ENCODE assay signal across 8 mouse cellular contexts in the genomic region with DNA sequence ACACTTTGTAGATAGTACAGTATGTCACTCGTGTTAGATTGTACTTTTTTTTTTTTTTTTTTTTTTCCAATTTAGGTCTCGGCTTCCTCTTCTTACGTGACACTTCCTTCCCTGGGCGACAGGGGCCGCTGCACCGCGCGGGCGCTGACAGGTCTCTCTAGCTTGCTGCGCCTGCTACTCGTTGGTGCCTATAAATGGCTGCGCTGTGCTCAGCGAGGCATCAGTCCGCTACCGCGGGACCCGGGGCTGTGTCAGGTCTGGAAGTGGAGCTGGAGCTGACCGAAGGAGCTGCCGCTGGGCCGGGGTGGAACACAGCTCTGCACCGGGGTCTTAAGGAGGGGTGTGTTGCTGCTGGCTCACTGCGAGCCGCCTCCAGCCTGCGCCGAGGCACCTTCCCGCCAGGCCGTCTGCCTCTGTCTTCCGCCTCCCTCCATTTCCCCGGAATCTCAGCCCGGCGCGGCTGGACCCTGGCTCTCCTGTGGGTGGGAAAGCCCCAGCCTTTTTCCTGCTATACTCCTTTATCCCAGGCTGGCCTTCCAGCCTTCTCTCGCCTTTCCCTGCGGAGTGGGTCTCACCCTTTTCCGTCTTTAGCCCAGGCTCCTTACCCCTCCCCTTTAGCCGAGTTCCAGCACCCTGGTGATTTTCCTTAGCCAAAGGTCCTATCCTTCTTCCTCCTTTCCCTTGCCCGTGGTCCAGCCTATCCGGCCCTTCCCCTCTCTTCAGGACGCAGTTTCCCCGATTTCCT. TPM values are rescaled to one million over a fixed set of nuclear protein-coding genes. Genes with fewer than 3 reads are reported as not detected.
A peak's percentile ranks its signal among the peaks of the same experiment; 100 is the strongest.
DNase-seq lines count a peak whose midpoint lies in the region; ATAC-seq and TF ChIP-seq lines count a peak whose summit lies in the region.

A gene (plus strand): TSS at position 154 of the 745 bp plus-strand sequence.

- H3K9me3 ChIP-seq in forebrain, embryonic 15.5 days: no peaks in the 10 kb centered on the region

- H3K4me1 ChIP-seq in forebrain, embryonic 15.5 days: peaks cover 41% of the 10 kb centered on the region
- H3K4me1 ChIP-seq in lung, adult 2 months (ENCODE audit: control insufficient read depth, insufficient read depth, low read length): peaks cover 29% of the 10 kb centered on the region

- peak within 1 kb of the TSS; percentile 77 for H3K27ac ChIP-seq in forebrain, embryonic 15.5 days (replicated peaks)

- peak within 1 kb of the TSS; percentile 76 for H3K4me3 ChIP-seq in forebrain, embryonic 15.5 days
- H3K4me3 ChIP-seq in lung, adult 2 months (replicated peaks; ENCODE audit: extremely low read depth, low read depth, low read length): peak within 1 kb of the TSS; percentile 92

- peak; percentile 75 for TF ChIP-seq CTCF in lung, adult 2 months (IDR thresholded peaks at IDR 0.05; ENCODE audit: insufficient read depth, low read length)

- peak within 1 kb of the TSS; percentile 79 for H3K9ac ChIP-seq in forebrain, embryonic 15.5 days (replicated peaks)

- intact Hi-C loops in heart, postnatal 25 days (cut with DNase I): loop anchor here (2.0 kb wide), 1 partner anchor 51 kb away; no protein-coding TSS in a partner anchor

- no peaks in the 10 kb centered on the region for H3K36me3 ChIP-seq in forebrain, embryonic 15.5 days

- WGBS in forebrain, embryonic 15.5 days: under 1% methylated on average over 39 of the region's 40 CpGs
- WGBS in lung, adult 2 months: under 1% methylated on average over 40 of the region's 40 CpGs

- peak within 1 kb of the TSS; percentile 74 for H3K4me2 ChIP-seq in forebrain, embryonic 15.5 days (replicated peaks)

- ATAC-seq in forebrain, embryonic 15.5 days (replicated peaks): peak; percentile 96
- ATAC-seq in neutrophil, adult 5-6 weeks (ENCODE audit: extremely low read depth, insufficient number of reproducible peaks, low FRiP score, poor library complexity, severe bottlenecking): peak; percentile 94

- peak; percentile 94 for DNase-seq in ES-CJ7 (ENCODE audit: low read depth, low spot score)
- DNase-seq in cerebellum, adult 11 months: peak; percentile 95
- peak; percentile 85 for DNase-seq in heart, postnatal 25 days (ENCODE audit: low spot score)
- peak; percentile 88 to 96 for DNase-seq in layer of hippocampus, adult 18-20 months (ENCODE audit: low spot score in 2 of 2)
- DNase-seq in lung, adult 2 months: peak; percentile 95
- DNase-seq in thymus, adult 18-20 months: peak; percentile 86

- peak; percentile 100 for TF ChIP-seq POLR2A in lung, adult 2 months (IDR thresholded peaks at IDR 0.05; ENCODE audit: borderline replicate concordance, extremely low read depth, low read depth, low read length)

- H3K27me3 ChIP-seq in forebrain, embryonic 15.5 days: no peaks in the 10 kb centered on the region

RNA-seq across cellular contexts. Expression of the gene that starts here (rescaled TPM):
- 6.5 and 6.7 TPM in 2 replicates for polyA plus RNA-seq in forebrain, embryonic 15.5 days (2015; fragmentation: Nextera tagmentation; extraction: Ambion mirVana)
- 10 to 100 TPM; 16.3 to 20.0 TPM for total RNA-seq in heart, postnatal 25 days (2021)
- total RNA-seq in layer of hippocampus, adult 18-20 months (2021): 10 to 100 TPM; 62.2 to 62.9 TPM
- 39.9 and 40.4 TPM in 2 replicates for polyA plus RNA-seq in lung, adult 2 months (2012; rRNA removed)
- total RNA-seq in neutrophil, adult 5-6 weeks (2017): 15.8 and 22.7 TPM in 2 replicates

Comparison
In these comparisons a context has a peak if more than half of its experiments do, and no peak if none do; other contexts are left out.
1. Peak in every context shown above with its lines: DNase-seq, ATAC-seq, H3K4me3 ChIP-seq and H3K27ac ChIP-seq.